Mouse (Mus musculus) ovary, adult 18-20 months (tissue): Measurements from ENCODE around the gene Kif13a.

Experiments used
- DNase-seq: peaks from one replicate; pipeline ENCODE4 v3.0.0; 2022; ENCODE audit warnings: low spot score, mixed read lengths

The Kif13a gene

DNA sequence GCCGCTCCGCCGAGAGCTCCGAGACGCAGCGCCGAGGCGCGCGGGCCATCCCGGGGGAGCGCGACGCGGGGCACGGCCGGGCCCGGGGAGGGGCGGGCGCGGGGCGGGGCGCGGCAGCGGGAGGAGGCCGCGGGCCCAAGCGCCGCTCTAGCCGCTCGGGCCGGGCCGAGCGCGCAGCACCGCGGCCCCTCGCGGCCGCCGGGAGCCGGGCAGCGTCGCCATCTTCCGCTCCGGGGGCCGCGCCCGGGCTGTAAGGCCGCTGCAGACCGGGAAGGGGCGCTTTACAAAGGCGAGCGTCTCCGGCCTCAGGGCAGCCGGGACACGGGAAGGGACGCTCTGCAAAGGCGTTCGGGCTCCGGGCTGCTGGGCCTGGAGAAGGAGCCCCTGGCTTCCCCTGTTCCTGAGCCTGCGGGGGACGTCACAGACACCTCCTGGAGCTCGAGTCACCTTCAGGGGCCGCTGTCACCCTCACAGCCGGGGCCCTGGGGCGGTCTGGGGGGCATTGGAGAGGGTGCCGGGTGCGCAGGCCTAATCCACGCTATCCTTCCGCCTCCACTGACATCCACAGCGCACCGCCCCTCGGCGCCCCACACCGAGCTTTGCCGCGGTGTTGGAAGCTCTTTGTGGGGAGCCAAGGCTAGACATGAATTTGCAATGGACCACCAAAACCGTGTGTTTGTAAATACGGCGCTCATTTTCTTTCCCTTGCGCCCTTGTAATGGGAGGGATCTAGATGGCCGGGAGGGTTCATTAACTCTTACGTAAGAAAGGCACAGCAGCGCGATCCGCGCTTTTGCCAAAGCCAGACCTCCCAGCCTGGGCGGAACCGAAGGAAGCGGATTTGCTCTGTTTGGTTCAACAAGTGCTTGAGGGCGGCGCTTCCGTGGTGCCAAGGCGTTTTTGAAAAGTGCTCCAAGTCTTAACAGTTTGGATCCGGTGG is at the start of gene Kif13a:
Kif13a (minus strand) TSS at position 149 of the 940 bp plus-strand sequence.
- DNase-seq: peak; percentile 90

GRCm38 (mm10) chr13:46976532-46976931 is 46.9 kb upstream of the Kif13a start:
- no peak for DNase-seq

DNA sequence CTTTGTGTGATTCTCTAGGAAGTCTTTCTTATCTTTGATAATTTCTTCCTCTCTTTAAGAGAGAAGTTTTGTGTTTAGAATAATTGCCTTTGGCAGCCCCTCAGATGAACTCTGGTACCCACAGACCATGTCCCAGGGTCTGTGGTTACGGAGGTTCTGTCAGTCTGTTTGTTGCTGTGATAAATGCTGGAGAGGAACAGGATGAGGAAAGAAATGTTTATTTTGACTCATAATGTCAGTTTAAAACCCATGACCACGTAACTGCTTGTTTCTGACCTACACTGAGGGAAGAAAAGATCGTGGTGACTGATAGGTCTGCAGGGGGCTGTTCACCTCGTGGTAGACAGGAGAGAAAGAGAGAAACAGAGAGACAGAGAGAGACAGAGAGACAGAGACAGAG is 46.3 kb upstream of the Kif13a start:
- no peak for DNase-seq

- DNase-seq: no peak
Measured at GRCm38 (mm10) chr13:46975031-46975551, 45.4 kb upstream of the Kif13a start.

- no peak for DNase-seq
Measured at GRCm38 (mm10) chr13:46970286-46970945, 40.7 kb upstream of the Kif13a start.

DNA sequence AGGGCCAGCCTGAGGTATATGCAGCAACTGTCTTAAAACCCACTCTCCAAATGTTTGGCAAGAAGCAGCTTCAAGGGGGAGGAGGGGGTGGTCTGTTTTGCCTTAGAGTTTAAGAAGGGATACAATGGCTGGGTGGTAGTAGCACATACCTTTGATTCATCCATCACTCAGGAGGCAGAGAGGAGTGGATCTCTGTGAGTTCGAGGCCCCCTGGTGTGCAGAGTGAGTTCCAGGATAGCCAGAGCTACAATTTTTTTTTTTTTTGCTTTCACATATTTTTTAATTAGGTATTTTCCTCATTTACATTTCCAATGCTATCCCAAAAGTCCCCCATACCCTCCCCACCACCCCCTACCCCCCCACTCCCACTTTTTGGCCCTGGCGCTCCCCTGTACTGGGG is 39.0 kb upstream of the Kif13a start:
- DNase-seq: no peak

- no peak for DNase-seq
Measured at GRCm38 (mm10) chr13:46967308-46967707, 37.6 kb upstream of the Kif13a start.

- DNase-seq: no peak
Measured at GRCm38 (mm10) chr13:46960878-46961474, 31.3 kb upstream of the Kif13a start.

DNA sequence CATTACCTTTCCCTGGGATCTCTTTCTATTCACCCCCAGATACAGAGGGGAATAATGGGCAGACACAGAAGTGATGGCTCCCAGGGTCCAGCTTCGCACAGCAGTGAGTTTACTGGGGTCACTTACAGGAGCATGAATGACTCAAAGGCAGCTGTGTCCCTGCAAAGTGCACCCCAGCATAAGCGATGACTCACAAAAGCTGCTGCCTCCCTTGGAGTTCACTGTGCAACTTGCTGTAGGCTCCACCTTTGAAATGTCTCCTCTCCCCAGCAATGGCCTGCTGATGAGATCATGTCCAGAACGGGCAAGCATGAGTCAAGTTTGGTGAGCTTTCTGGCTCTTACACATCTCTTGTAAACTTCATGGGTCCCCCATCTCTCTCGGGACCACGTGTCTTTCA is 29.5 kb upstream of the Kif13a start:
- DNase-seq: no peak

- no peak for DNase-seq
Measured at GRCm38 (mm10) chr13:46951212-46951611, 21.5 kb upstream of the Kif13a start.

GRCm38 (mm10) chr13:46949741-46950140 is 20.1 kb upstream of the Kif13a start:
- no peak for DNase-seq

DNA sequence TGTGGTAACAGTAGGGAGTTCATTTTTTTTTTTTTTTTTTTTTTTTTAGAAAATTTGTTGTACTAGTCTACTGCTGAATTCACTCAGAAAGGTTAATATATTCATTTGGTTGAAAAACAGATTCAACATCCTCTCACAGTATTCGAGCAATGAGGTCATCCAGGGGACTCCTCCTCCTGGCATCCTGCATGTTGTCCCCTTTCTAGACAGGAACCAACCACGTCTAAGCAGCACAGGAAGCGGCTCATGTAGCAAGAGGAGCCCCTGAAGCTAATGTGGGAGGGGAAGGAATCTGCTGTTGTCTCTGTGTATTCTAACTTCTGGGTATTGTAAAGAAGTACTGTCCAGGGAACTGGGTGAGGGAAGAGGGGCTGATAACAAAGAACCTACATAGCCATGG is 18.4 kb upstream of the Kif13a start:
- no peak for DNase-seq

DNA sequence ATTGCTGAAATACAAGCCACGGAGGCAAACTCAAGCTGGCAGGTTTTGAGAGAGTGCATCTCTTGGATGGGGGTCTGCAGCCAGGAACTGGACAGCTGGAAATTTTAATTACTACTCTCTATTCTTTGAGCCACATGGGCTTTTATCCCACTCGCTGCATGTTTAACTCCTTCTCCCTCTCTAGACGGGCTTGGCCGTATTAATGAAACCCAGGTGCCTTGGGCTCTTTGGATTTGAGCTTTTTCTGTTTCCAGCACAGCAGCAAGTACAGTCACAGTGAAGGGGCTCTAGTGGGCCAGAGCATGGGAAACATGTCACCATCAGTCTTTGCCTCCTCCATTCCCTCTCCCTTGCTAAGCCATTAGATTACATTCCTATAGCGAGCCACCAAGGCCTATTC is 16.4 kb upstream of the Kif13a start:
- DNase-seq: no peak

GRCm38 (mm10) chr13:46945256-46945655 is 15.6 kb upstream of the Kif13a start:
- no peak for DNase-seq

DNA sequence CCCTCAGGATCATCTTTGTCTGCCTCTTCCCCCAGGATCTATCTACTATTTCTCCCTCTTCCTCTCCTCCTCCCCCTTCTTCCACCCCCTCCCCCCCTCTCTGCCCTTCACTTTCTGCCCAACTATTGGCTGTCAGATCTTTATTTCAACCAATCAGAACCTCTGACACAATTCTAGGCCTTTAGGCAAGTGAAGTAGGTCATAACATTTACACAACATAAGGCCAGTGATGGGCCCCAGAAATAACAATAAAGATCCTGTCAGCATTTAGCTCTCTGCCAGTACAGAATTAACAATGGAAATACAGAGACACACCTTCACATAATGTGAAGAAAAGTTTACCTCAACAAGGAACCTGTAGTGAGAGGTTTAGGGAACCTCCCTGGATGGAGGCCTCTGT is 13.6 kb upstream of the Kif13a start:
- DNase-seq: no peak

DNA sequence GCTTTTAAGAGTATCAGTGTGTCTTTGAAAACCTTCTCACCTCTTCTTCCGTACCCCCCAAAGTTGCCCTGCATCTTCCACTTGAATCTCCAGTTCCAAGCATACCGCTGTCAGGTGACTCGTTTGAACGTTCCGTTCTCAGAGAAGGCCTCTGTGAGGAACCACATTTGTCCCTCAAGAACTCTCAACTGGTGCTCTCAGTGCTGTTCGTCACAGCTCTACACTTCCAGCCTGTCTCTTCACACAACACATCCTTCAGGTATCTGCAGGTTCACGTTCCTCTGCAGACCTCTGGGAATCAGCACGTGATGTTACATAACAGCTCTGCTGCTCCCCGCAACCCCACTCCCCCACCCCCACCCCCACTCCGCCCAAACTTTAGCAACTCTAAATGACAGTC is 4.4 kb upstream of the Kif13a start:
- no peak for DNase-seq

- DNase-seq: no peak
Measured at GRCm38 (mm10) chr13:46932846-46933245, 3.2 kb upstream of the Kif13a start.

- DNase-seq: no peak
Measured at GRCm38 (mm10) chr13:46932049-46932448, 2.4 kb upstream of the Kif13a start.

GRCm38 (mm10) chr13:46930659-46931046 is 986 bp upstream of the Kif13a start:
- DNase-seq: no peak

GRCm38 (mm10) chr13:46928961-46929691 is 541 bp downstream of the Kif13a start:
- DNase-seq: peak; percentile 15

DNA sequence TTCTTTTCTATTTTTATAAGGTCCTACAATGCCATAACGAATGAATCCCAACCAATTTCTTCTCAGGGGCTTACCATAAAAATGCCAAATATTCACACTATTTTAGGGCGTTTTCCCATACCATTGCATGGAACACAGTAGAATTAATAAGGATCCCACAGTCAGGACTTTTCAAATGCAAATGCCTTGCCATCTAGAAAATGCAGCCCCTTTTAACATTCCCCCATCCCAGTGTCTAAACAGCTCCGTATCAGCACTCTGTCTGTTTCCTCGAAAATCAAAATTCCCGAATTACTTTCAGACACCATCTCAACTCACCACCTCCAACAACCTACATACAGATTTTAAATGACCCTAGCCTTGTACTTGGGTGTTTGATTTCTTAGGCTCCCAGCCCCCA is 1.3 kb downstream of the Kif13a start:
- no peak for DNase-seq

DNA sequence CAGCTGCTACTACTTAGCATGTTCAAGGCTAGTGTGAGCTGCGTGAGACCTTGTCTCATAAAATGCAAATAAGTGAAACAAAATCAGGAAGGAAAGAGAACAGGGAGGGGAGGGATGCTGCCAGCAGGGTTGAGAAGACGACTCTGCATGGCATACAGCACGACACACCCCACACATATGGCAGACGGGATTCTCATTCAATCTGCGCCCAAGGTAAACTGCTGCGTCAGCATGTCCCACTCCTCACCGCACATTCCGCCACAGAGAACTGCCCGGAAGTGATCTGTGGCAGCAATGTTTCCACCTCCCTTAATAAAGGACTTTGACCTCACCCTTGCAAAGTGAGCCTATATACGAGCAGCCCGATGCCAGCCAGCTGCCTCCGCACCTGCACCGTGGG is 4.0 kb downstream of the Kif13a start:
- no peak for DNase-seq
